Mouse (Mus musculus) T-helper 2 cell (primary cell): ENCODE measurements around the gene Rtl8c.
"Not testable (repeated sequence)": the region's sequence is repeated elsewhere in the genome, so short reads cannot be mapped to it uniquely, and the experiment has no call there.

ENCODE experiments used
- in situ Hi-C: fragments of 300-600 bp; cut with MboI, MseI; formaldehyde crosslinking; loops from one replicate; pipeline ENCODE4 v1.15.1; 2025; ENCODE audit warnings: high pct_unique_total_duplicates

The Rtl8c gene

GRCm38 (mm10) chrX:53607242-53608121 lies at the start of gene Rtl8c:
Gene Rtl8c, plus strand, starts transcription at chrX:53608032.
- in situ Hi-C loops = loop anchor here (5.0 to 25.0 kb wide), 2 partner anchors 60 to 545 kb away; no protein-coding TSS in a partner anchor

- in situ Hi-C loops = loop anchor here (5.0 kb wide), 1 partner anchor 113 kb away; no protein-coding TSS in a partner anchor
Measured at GRCm38 (mm10) chrX:53579311-53579710, 28.5 kb upstream of the Rtl8c start.

- in situ Hi-C loops = loop anchor here (5.0 kb wide), 1 partner anchor 119 kb away; no protein-coding TSS in a partner anchor
Measured at GRCm38 (mm10) chrX:53581407-53581806, 26.4 kb upstream of the Rtl8c start.

- in situ Hi-C loops = loop anchor here (5.0 kb wide), 1 partner anchor 121 kb away; no protein-coding TSS in a partner anchor
Measured at GRCm38 (mm10) chrX:53583404-53583803, 24.4 kb upstream of the Rtl8c start.

- in situ Hi-C loops = loop anchor here (25.0 kb wide), 1 partner anchor 538 kb away; no protein-coding TSS in a partner anchor
Measured at GRCm38 (mm10) chrX:53599993-53600392, 7.8 kb upstream of the Rtl8c start.

GRCm38 (mm10) chrX:53606176-53606575 lies 1.7 kb upstream of the Rtl8c start:
- in situ Hi-C loops = loop anchor here (5.0 to 25.0 kb wide), 2 partner anchors 61 to 544 kb away; no protein-coding TSS in a partner anchor

GRCm38 (mm10) chrX:53608122-53608813 lies 436 bp downstream of the Rtl8c start:
- in situ Hi-C loops = loop anchor here (5.0 to 25.0 kb wide), 2 partner anchors 59 to 546 kb away; no protein-coding TSS in a partner anchor

- in situ Hi-C loops = loop anchor here (5.0 to 25.0 kb wide), 2 partner anchors 58 to 547 kb away; no protein-coding TSS in a partner anchor
Measured at GRCm38 (mm10) chrX:53608879-53609278, 1.0 kb downstream of the Rtl8c start, which contains the start of gene Gm14597. Gene Gm14597, minus strand, starts transcription at chrX:53608979.

- in situ Hi-C loops = loop anchor here (25.0 kb wide), 1 partner anchor 548 kb away; no protein-coding TSS in a partner anchor
Measured at GRCm38 (mm10) chrX:53610571-53610970, 2.7 kb downstream of the Rtl8c start.

GRCm38 (mm10) chrX:53611395-53611794 lies 3.6 kb downstream of the Rtl8c start:
- in situ Hi-C loops = loop anchor here (25.0 kb wide), 1 partner anchor 549 kb away; no protein-coding TSS in a partner anchor

- in situ Hi-C loops = not testable (repeated sequence)
Measured at GRCm38 (mm10) chrX:53638107-53638506, 30.3 kb downstream of the Rtl8c start.

GRCm38 (mm10) chrX:53642604-53642979 lies 34.8 kb downstream of the Rtl8c start:
- in situ Hi-C loops = not testable (repeated sequence)

- in situ Hi-C loops = not testable (repeated sequence)
Measured at GRCm38 (mm10) chrX:53642980-53643961, 35.4 kb downstream of the Rtl8c start, which contains the start of gene Rtl8a. Gene Rtl8a, minus strand, starts transcription at chrX:53643682.

- in situ Hi-C loops = no loop called here
Measured at GRCm38 (mm10) chrX:53645885-53646284, 38.1 kb downstream of the Rtl8c start.

- in situ Hi-C loops = not testable (repeated sequence)
Measured at GRCm38 (mm10) chrX:53652917-53653316, 45.1 kb downstream of the Rtl8c start.
